Mouse (Mus musculus) thymus, adult 2 months (tissue): ENCODE results near the gene Nr4a2.

Source experiments
- CTCF ChIP-seq: fragments of 200-500 bp; IDR thresholded peaks from 2 replicates; pipeline ENCODE4 v1.5.1; 2012; ENCODE audit warnings: mild to moderate bottlenecking, control low read depth, low read length, moderate library complexity, borderline replicate concordance; ENCODE audit not compliant: control insufficient read depth, poor library complexity, insufficient read depth; ENCODE audit errors: extremely low read depth
- POLR2A ChIP-seq: fragments of 200-500 bp; IDR thresholded peaks from 2 replicates; pipeline ENCODE4 v1.6.1; 2012; ENCODE audit warnings: mild to moderate bottlenecking, low read length, control low read depth, moderate library complexity; ENCODE audit not compliant: control insufficient read depth, poor library complexity, insufficient read depth; ENCODE audit errors: extremely low read depth

DNA sequence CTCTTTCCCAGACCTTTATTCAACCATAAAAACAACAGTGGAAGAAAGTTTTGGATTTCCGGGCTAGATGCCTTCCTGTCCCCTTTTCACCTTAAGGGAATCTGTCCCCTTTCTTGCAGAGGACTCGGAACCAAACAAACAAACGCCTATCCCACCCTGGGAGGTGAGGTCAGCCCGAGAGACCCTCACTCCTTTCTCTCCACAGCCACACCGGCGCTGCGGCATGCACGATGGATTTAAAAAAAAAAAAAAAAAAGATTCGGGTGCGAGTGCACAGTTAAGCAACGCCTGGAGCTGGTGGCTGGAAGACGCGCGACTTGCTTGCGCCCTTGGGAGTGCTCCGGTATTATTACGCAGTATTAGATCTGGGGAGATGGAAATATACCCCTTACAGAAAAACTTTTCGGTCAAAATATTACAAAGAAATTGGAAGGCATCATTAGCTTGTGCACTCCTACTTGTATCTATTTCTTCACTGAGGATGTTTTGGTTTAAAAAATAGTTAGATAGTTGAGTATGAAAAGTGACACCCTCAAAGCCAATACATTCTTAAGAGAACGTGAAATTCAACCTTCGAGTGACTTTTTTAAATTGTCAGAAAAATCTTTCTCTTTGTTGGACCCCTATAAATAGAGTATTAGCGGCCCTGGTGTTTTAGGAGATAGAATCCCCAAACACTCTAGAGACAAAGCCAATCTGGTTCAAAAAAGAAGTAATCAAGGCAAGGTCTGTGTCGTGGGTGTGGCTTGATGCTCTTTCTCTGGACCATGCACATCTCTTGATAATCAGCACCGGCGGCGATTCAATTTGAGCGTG lies 19.8 kb downstream of the Nr4a2 start:
- TF ChIP-seq POLR2A (no peak), CTCF (no peak)
